Mouse (Mus musculus) lung, postnatal 0 days (tissue): ENCODE measurements around the gene Pex7. TPM values are rescaled to one million over a fixed set of nuclear protein-coding genes. Genes with fewer than 3 reads are reported as not detected.

Source experiments
- ATAC-seq: fragments of 200-750 bp; cut with Nextera tagmentation; 2 replicates; pipeline ENCODE4 v1.8.0; 2017; ENCODE audit warnings: moderate library complexity
- DNase-seq: peaks from one replicate; pipeline ENCODE4 v3.0.0-alpha.2; 2016; ENCODE audit warnings: low spot score
- H3K27ac ChIP-seq: fragments of 300-500 bp; sonication (generic); 2 replicates; pipeline ENCODE4 v1.5.1; 2014; ENCODE audit warnings: antibody characterized with exemption, mild to moderate bottlenecking, low read length, mixed read lengths
- H3K27me3 ChIP-seq: fragments of 300-500 bp; sonication (generic); replicated peaks from 2 replicates; pipeline ENCODE4 v1.6.1; 2014; ENCODE audit warnings: low read length, mixed read lengths; ENCODE audit not compliant: insufficient read depth
- H3K36me3 ChIP-seq: fragments of 300-500 bp; sonication (generic); 2 replicates; pipeline ENCODE4 v1.6.1; 2014; ENCODE audit warnings: low read length, mixed read lengths; ENCODE audit not compliant: insufficient read depth
- H3K4me1 ChIP-seq: fragments of 300-500 bp; sonication (generic); 2 replicates; pipeline ENCODE4 v1.6.1; 2014; ENCODE audit warnings: antibody characterized with exemption, low read depth, low read length, mixed read lengths; ENCODE audit not compliant: insufficient read depth
- H3K4me2 ChIP-seq: fragments of 300-500 bp; sonication (generic); replicated peaks from 2 replicates; pipeline ENCODE4 v1.6.1; 2014; ENCODE audit warnings: low read depth, mild to moderate bottlenecking, low read length, moderate library complexity, mixed read lengths
- H3K4me3 ChIP-seq: fragments of 300-500 bp; sonication (generic); 2 replicates; pipeline ENCODE4 v1.5.1; 2014; ENCODE audit warnings: low read depth, low read length
- H3K9ac ChIP-seq: fragments of 300-500 bp; sonication (generic); replicated peaks from 2 replicates; pipeline ENCODE4 v1.6.1; 2014; ENCODE audit warnings: low read depth, mild to moderate bottlenecking
- H3K9me3 ChIP-seq: fragments of 300-500 bp; sonication (generic); 2 replicates; pipeline ENCODE4 v1.6.1; 2016; ENCODE audit warnings: low read length, mixed read lengths
- CTCF ChIP-seq: IDR thresholded peaks from 2 replicates; pipeline ENCODE4 v1.5.1; 2016; ENCODE audit warnings: antibody characterized with exemption, mild to moderate bottlenecking
- EP300 ChIP-seq: IDR thresholded peaks from 2 replicates; pipeline ENCODE4 v1.6.1; 2016; ENCODE audit warnings: antibody characterized with exemption, mild to moderate bottlenecking, control low read depth
- WGBS: fragments of 180-500 bp; shearing (Covaris S2); extraction: QIAGEN DNeasy Blood & Tissue Kit; methylation state at CpG from one replicate; pipeline ENCODE4 v1.1.7; 2014; 5-methylcytosine and 5-hydroxymethylcytosine counted together
- polyA plus RNA-seq: library from polyadenylated mRNA; unstranded; fragments of >200 nt; fragmentation: Nextera tagmentation; extraction: Ambion mirVana; gene quantifications from 2 replicates; pipeline ENCODE4 v1.2.1, GENCODE M21; 2015

Pex7 gene
- polyA plus RNA-seq, 1 experiment from 2014 or later = 40.3 TPM

- Histone ChIP-seq H3K4me1 (peaks cover 3% of the 10 kb centered on the region; the same call in 1 of the 2 replicates), H3K9me3 (no peaks in the 10 kb centered on the region), H3K9ac (no peak overlapping the region), H3K27ac (no peak overlapping the region), H3K4me2 (no peak overlapping the region), H3K27me3 (no peaks in the 10 kb centered on the region), H3K4me3 (no peak overlapping the region), H3K36me3 (no peaks in the 10 kb centered on the region)
- DNase-seq = peak; percentile 19
- WGBS = 44% methylated on average over 6 of the region's 6 CpGs
- peak; percentile 20; the same call in 1 of the 2 replicates for ATAC-seq
- no peak for TF ChIP-seq EP300
- TF ChIP-seq CTCF = no peak
These were observed 33.6 kb upstream of the Pex7 start for GRCm38 (mm10) chr10:19941063-19941462.

- Histone ChIP-seq H3K4me3 (no peak overlapping the region), H3K9ac (no peak overlapping the region), H3K27ac (no peak overlapping the region), H3K4me2 (no peak overlapping the region), H3K4me1 (peaks cover 3% of the 10 kb centered on the region; the same call in 1 of the 2 replicates), H3K36me3 (no peaks in the 10 kb centered on the region), H3K9me3 (no peaks in the 10 kb centered on the region), H3K27me3 (no peaks in the 10 kb centered on the region)
- DNase-seq (no peak), ATAC-seq (no peak)
- TF ChIP-seq CTCF = no peak
- 77% methylated on average over 8 of the region's 8 CpGs for WGBS
These were observed 33.1 kb upstream of the Pex7 start for GRCm38 (mm10) chr10:19940626-19941025.

GRCm38 (mm10) chr10:19940127-19940526, 32.6 kb upstream of the Pex7 start:
- no peak overlapping the region for H3K4me2 ChIP-seq
- 83% methylated on average over 7 of the region's 7 CpGs for WGBS
- H3K36me3 ChIP-seq = no peaks in the 10 kb centered on the region
- no peaks in the 10 kb centered on the region for H3K27me3 ChIP-seq
- peaks cover 3% of the 10 kb centered on the region; the same call in 1 of the 2 replicates for H3K4me1 ChIP-seq
- H3K9ac ChIP-seq = no peak overlapping the region
- H3K27ac ChIP-seq = no peak overlapping the region
- no peak for ATAC-seq
- no peak overlapping the region for H3K4me3 ChIP-seq
- TF ChIP-seq EP300 (no peak), CTCF (no peak)
- DNase-seq = no peak
- H3K9me3 ChIP-seq = no peaks in the 10 kb centered on the region

- H3K9me3 ChIP-seq = no peaks in the 10 kb centered on the region
- no peak overlapping the region for H3K9ac ChIP-seq
- DNase-seq (peak; percentile 47), ATAC-seq (peak; percentile 19)
- no peaks in the 10 kb centered on the region for H3K36me3 ChIP-seq
- TF ChIP-seq EP300 (no peak), CTCF (no peak)
- 43% methylated on average over 8 of the region's 8 CpGs for WGBS
- peaks cover 3% of the 10 kb centered on the region; the same call in 1 of the 2 replicates for H3K4me1 ChIP-seq
- H3K27ac ChIP-seq = no peak overlapping the region
- H3K27me3 ChIP-seq = no peaks in the 10 kb centered on the region
- no peak overlapping the region for H3K4me2 ChIP-seq
- H3K4me3 ChIP-seq = no peak overlapping the region
These were observed 31.8 kb upstream of the Pex7 start for GRCm38 (mm10) chr10:19939282-19939705.

- WGBS = 81% methylated on average over 6 of the region's 6 CpGs
- H3K27ac ChIP-seq = no peak overlapping the region
- no peaks in the 10 kb centered on the region for H3K36me3 ChIP-seq
- no peak overlapping the region for H3K9ac ChIP-seq
- H3K4me1 ChIP-seq = peaks cover 3% of the 10 kb centered on the region; the same call in 1 of the 2 replicates
- ATAC-seq (no peak), DNase-seq (no peak)
- H3K4me3 ChIP-seq = no peak overlapping the region
- TF ChIP-seq CTCF = no peak
- no peak for TF ChIP-seq EP300
- no peak overlapping the region for H3K4me2 ChIP-seq
- H3K9me3 ChIP-seq = no peaks in the 10 kb centered on the region
- H3K27me3 ChIP-seq = no peaks in the 10 kb centered on the region
These were observed 31.2 kb upstream of the Pex7 start for GRCm38 (mm10) chr10:19938738-19939137.

- 73% methylated on average over 9 of the region's 9 CpGs for WGBS
- no peak overlapping the region; the same call in 1 of the 2 replicates for H3K4me3 ChIP-seq
- ATAC-seq (no peak), DNase-seq (no peak)
- TF ChIP-seq EP300 (no peak), CTCF (no peak)
- no peaks in the 10 kb centered on the region for H3K36me3 ChIP-seq
- no peaks in the 10 kb centered on the region for H3K9me3 ChIP-seq
- peaks cover 3% of the 10 kb centered on the region; the same call in 1 of the 2 replicates for H3K4me1 ChIP-seq
- no peak overlapping the region for H3K9ac ChIP-seq
- peak overlapping the region; percentile 40 for H3K4me2 ChIP-seq
- no peaks in the 10 kb centered on the region for H3K27me3 ChIP-seq
- no peak overlapping the region for H3K27ac ChIP-seq
These were observed 29.6 kb upstream of the Pex7 start for GRCm38 (mm10) chr10:19936961-19937708.
